Mouse (Mus musculus) layer of hippocampus, adult 9-11 months (tissue): ENCODE data around the gene Atp5d.

Experiments
- DNase-seq: peaks from one replicate; pipeline ENCODE4 v3.0.0; 2022

The Atp5d gene

GRCm38 (mm10) chr10:80118552-80118951 is 19.9 kb upstream of the Atp5d start:
- no peak for DNase-seq

- DNase-seq: no peak
These were observed 18.3 kb upstream of the Atp5d start for GRCm38 (mm10) chr10:80120146-80120545.

- no peak for DNase-seq
These were observed 16.8 kb upstream of the Atp5d start for GRCm38 (mm10) chr10:80121639-80122038.

- DNase-seq: no peak
These were observed 14.4 kb upstream of the Atp5d start for GRCm38 (mm10) chr10:80123932-80124562.

GRCm38 (mm10) chr10:80127920-80128319 is 10.5 kb upstream of the Atp5d start:
- no peak for DNase-seq

- no peak for DNase-seq
These were observed 8.6 kb upstream of the Atp5d start for GRCm38 (mm10) chr10:80129846-80130245.

- no peak for DNase-seq
These were observed 7.9 kb upstream of the Atp5d start for GRCm38 (mm10) chr10:80130403-80131031.

- DNase-seq: no peak
These were observed 7.0 kb upstream of the Atp5d start for GRCm38 (mm10) chr10:80131316-80131951.

GRCm38 (mm10) chr10:80131952-80132350 is 6.5 kb upstream of the Atp5d start:
- no peak for DNase-seq

- no peak for DNase-seq
These were observed 5.1 kb upstream of the Atp5d start for GRCm38 (mm10) chr10:80133226-80133849.

- no peak for DNase-seq
These were observed 4.0 kb upstream of the Atp5d start for GRCm38 (mm10) chr10:80134421-80134820.

- no peak for DNase-seq
These were observed 3.3 kb upstream of the Atp5d start for GRCm38 (mm10) chr10:80135161-80135560.

GRCm38 (mm10) chr10:80135641-80136040 is 2.8 kb upstream of the Atp5d start:
- no peak for DNase-seq

GRCm38 (mm10) chr10:80136179-80136951 is 2.1 kb upstream of the Atp5d start:
- DNase-seq: no peak

- DNase-seq: peak; percentile 73
These were observed 1.3 kb upstream of the Atp5d start for GRCm38 (mm10) chr10:80136952-80137625.

GRCm38 (mm10) chr10:80137626-80138552 is 543 bp upstream of the Atp5d start:
- peak; percentile 72 for DNase-seq

GRCm38 (mm10) chr10:80139439-80139775 is 975 bp downstream of the Atp5d start:
- no peak for DNase-seq

- no peak for DNase-seq
These were observed 1.7 kb downstream of the Atp5d start for GRCm38 (mm10) chr10:80139975-80140665.

GRCm38 (mm10) chr10:80140666-80141035 is 2.2 kb downstream of the Atp5d start, which contains the start of gene Cbarp:
Gene Cbarp (minus strand): TSS chr10:80140835.
- no peak for DNase-seq

- DNase-seq: peak; percentile 98
These were observed 2.8 kb downstream of the Atp5d start for GRCm38 (mm10) chr10:80141243-80141642.
